Mouse (Mus musculus) intestine, embryonic 14.5 days (tissue): ENCODE data around the gene Rab11fip5. TPM values are rescaled to one million over a fixed set of nuclear protein-coding genes. Genes with fewer than 3 reads are reported as not detected.

Experiments
- ATAC-seq: fragments of 200-750 bp; cut with Nextera tagmentation; replicated peaks from 2 replicates; pipeline ENCODE4 v1.8.0; 2017; ENCODE audit warnings: low read depth, moderate number of reproducible peaks, moderate TSS enrichment, moderate library complexity; ENCODE audit not compliant: low FRiP score, low TSS enrichment
- DNase-seq: peaks from one replicate; pipeline ENCODE4 v3.0.0-alpha.2; 2018; ENCODE audit warnings: low spot score
- H3K27ac ChIP-seq: fragments of 300-500 bp; sonication (generic); 2 replicates; pipeline ENCODE4 v1.5.1; 2014; ENCODE audit warnings: low read depth, mild to moderate bottlenecking, control low read depth
- H3K27me3 ChIP-seq: fragments of 300-500 bp; sonication (generic); replicated peaks from 2 replicates; pipeline ENCODE4 v1.6.1; 2014; ENCODE audit warnings: low read length, control low read depth; ENCODE audit not compliant: control insufficient read depth, insufficient read depth
- H3K36me3 ChIP-seq: fragments of 300-500 bp; sonication (generic); 2 replicates; pipeline ENCODE4 v1.6.1; 2014; ENCODE audit warnings: low read length, control low read depth; ENCODE audit not compliant: control insufficient read depth, insufficient read depth
- H3K4me1 ChIP-seq: fragments of 300-500 bp; sonication (generic); replicated peaks from 2 replicates; pipeline ENCODE4 v1.6.1; 2014; ENCODE audit warnings: low read length, control low read depth, mixed read lengths; ENCODE audit not compliant: control insufficient read depth, insufficient read depth
- H3K4me2 ChIP-seq: fragments of 300-500 bp; sonication (generic); 2 replicates; pipeline ENCODE4 v1.6.1; 2014; ENCODE audit warnings: low read length
- H3K4me3 ChIP-seq: fragments of 300-500 bp; sonication (generic); 2 replicates; pipeline ENCODE4 v1.5.1; 2014; ENCODE audit warnings: low read depth, low read length, control low read depth, mixed read lengths
- H3K9ac ChIP-seq: fragments of 300-500 bp; sonication (generic); 2 replicates; pipeline ENCODE4 v1.6.1; 2014; ENCODE audit warnings: mild to moderate bottlenecking, low read length
- H3K9me3 ChIP-seq: fragments of 300-500 bp; sonication (generic); 2 replicates; pipeline ENCODE4 v1.6.1; 2016; ENCODE audit warnings: low read length, control low read depth; ENCODE audit not compliant: control insufficient read depth
- WGBS: fragments of 180-500 bp; shearing (Covaris S2); extraction: QIAGEN DNeasy Blood & Tissue Kit; methylation state at CpG from one replicate; pipeline ENCODE4 v1.1.7; 2014; 5-methylcytosine and 5-hydroxymethylcytosine counted together
- polyA plus RNA-seq: library from polyadenylated mRNA; unstranded; fragments of >200 nt; fragmentation: Nextera tagmentation; extraction: Ambion mirVana; gene quantifications from 2 replicates; pipeline ENCODE4 v1.2.1, GENCODE M21; 2014

Gene Rab11fip5
- polyA plus RNA-seq, 1 experiment from 2014 or later, result 8.0 TPM

GRCm38 (mm10) chr6:85380201-85380900, 5.9 kb upstream of the Rab11fip5 start:
- Histone ChIP-seq H3K4me2 (peak overlapping the region; percentile 36), H3K9ac (no peak overlapping the region), H3K4me1 (no peaks in the 10 kb centered on the region; the same call in 1 of the 2 replicates), H3K27ac (no peak overlapping the region), H3K9me3 (no peaks in the 10 kb centered on the region), H3K4me3 (no peak overlapping the region), H3K27me3 (no peaks in the 10 kb centered on the region), H3K36me3 (no peaks in the 10 kb centered on the region)
- WGBS, result 25% methylated on average over 10 of the region's 10 CpGs
- peak; percentile 81 for ATAC-seq
- DNase-seq, result peak; percentile 88

DNA sequence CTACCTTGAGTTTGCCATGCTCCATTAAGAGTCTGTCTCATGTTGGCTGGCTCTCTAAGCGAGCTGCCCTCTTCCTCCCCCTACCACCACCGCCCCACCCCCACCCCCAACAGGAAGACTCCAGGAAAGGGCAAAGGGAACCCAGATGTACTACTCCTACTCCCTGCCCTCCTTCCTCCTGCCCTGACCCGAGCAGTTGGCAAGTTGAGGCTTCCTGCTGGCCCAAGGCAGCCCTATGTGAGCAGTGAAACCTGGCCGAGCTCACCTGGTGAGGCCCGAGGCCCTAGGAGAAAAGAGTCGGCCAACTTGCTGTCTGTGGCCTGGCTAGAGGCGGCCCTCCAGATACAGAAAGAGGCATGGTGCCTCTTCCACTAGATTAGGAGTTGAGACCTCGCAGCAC, 4.2 kb upstream of the Rab11fip5 start:
- WGBS, result 50% methylated on average over 8 of the region's 8 CpGs
- Histone ChIP-seq H3K27me3 (no peaks in the 10 kb centered on the region), H3K9me3 (no peaks in the 10 kb centered on the region), H3K4me1 (peaks cover 3% of the 10 kb centered on the region), H3K9ac (no peak overlapping the region), H3K4me2 (no peak overlapping the region), H3K36me3 (no peaks in the 10 kb centered on the region), H3K4me3 (no peak overlapping the region), H3K27ac (no peak overlapping the region)
- ATAC-seq (no peak), DNase-seq (no peak)

DNA sequence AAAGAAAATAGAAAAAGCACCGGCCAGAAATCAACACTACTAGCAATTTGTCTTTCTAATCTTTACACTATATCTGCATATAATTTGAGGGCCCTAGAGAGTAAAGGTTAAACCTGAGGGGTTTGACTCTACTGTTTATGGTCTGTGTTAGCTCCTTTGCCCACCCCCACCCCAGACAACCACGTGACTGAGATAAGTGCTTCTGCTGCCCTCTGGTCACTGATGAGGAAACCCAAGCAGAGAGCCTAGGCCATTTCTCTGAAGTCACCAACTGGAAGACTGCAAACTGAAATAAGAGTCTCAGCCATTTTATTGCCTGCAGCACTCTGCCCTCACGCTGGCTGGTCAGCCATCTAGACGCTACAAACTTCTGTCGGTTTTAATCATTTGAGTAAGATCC, 3.4 kb upstream of the Rab11fip5 start:
- H3K27me3 ChIP-seq, result no peaks in the 10 kb centered on the region
- no peak overlapping the region for H3K27ac ChIP-seq
- H3K36me3 ChIP-seq, result no peaks in the 10 kb centered on the region
- no peak overlapping the region for H3K9ac ChIP-seq
- H3K4me2 ChIP-seq, result no peak overlapping the region
- peaks cover 8% of the 10 kb centered on the region for H3K4me1 ChIP-seq
- H3K9me3 ChIP-seq, result no peaks in the 10 kb centered on the region
- no peak overlapping the region for H3K4me3 ChIP-seq
- no peak for ATAC-seq
- WGBS, result 39% methylated on average over 5 of the region's 5 CpGs
- DNase-seq, result no peak

DNA sequence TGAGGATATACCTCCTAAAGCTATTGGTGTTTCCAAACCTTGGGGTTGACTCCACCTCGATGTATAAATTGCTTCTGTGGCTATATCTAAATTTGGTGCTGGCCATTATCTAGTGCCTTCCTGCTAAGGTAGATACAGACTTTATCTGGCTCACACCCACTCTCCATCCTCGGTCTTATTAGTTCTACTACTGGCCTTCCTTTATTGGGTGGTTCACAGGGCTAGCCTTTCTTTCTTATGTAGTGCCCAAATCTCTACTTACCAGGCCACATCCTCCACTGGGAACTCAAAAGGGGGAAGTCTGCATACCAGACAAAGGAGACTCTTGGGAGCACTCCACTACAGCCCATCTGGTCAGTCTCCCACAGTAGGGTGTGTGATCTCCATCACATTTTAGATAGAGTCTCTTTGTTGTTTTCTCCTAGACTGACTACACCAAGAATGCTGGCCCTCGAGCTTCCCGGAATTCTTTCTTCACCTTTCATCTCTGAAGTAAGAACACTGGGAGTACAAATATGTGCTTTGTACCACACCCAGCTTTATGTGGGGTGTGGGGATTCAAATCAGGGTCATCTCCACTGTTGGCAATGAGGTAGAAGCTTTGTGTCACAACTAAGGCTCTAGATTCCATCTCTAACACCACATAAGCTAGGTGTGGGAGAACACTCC, 2.8 kb upstream of the Rab11fip5 start:
- H3K27me3 ChIP-seq, result no peaks in the 10 kb centered on the region
- 67% methylated on average over 4 of the region's 4 CpGs for WGBS
- no peak overlapping the region for H3K9ac ChIP-seq
- no peak overlapping the region for H3K4me2 ChIP-seq
- peaks cover 8% of the 10 kb centered on the region for H3K4me1 ChIP-seq
- H3K36me3 ChIP-seq, result no peaks in the 10 kb centered on the region
- DNase-seq (no peak), ATAC-seq (no peak)
- no peak overlapping the region for H3K4me3 ChIP-seq
- no peaks in the 10 kb centered on the region for H3K9me3 ChIP-seq
- no peak overlapping the region for H3K27ac ChIP-seq

DNA sequence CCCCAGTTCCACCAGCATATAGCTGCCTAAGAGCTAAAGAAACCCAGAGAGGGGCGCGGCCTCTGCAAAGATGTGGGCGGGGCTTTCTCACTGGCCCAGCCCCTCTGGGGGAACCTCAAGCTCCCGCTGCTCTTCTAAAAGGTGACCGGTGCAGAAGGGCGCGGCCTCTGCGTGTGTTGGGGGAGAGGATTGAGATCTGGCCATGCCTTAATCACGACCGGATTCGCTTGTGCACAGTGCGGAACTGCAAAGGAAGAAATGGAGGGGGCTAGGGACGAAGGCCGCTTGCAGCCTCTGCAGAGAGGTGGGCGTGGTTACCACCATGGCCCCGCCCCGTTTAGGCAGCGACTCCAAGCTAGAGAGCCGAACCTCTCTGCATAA, 290 bp upstream of the Rab11fip5 start:
- peak overlapping the region; percentile 58 for H3K4me3 ChIP-seq
- H3K27me3 ChIP-seq, result no peaks in the 10 kb centered on the region
- H3K9me3 ChIP-seq, result no peaks in the 10 kb centered on the region
- H3K9ac ChIP-seq, result peak overlapping the region; percentile 34; the same call in 1 of the 2 replicates
- ATAC-seq, result peak; percentile 98
- H3K4me1 ChIP-seq, result peaks cover 11% of the 10 kb centered on the region
- H3K27ac ChIP-seq, result 0 out of 2 replicates have a peak overlapping the region, but pooled peaks have one; percentile 51
- WGBS, result under 1% methylated on average over 19 of the region's 19 CpGs
- peak; percentile 99 for DNase-seq
- H3K36me3 ChIP-seq, result peaks cover 5% of the 10 kb centered on the region; the same call in 1 of the 2 replicates
- H3K4me2 ChIP-seq, result peak overlapping the region; percentile 58

DNA sequence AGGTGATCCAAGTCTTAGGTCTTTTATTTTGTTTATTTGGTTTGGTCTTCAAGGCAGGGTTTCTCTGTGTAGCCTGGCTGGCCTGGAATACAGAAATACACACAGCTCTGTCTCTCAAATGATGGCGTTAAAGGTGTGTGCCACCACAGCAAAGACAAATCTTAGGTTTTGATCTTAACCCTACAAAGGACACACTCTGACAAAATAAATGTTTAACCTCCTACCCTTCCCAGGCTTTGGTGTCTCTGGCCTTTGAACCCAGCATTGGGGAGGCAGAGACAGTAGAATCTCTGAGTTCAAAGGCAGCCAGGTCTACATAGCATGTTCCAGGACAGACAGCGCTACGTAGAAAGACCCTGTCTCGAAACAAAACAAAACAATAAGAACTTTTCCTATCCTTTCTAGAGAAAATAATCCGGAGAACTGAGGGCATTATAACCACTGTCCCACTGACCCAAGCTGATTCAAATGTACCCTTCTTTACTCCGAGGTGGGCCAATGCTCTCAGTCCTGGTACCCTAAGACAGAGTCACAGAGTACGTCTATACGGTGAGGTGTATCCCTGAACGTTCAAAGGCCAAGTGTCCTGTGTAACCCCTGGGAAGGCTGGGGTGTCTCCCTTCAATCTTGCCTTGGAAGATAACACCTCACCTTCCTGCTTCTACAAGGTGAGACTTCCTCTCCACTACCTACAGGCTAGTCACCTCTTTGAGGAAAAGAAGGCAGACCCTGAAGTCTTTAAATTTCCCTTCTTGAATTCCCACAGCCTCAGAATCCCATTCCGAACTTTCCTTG, 1.2 kb downstream of the Rab11fip5 start:
- DNase-seq (no peak), ATAC-seq (no peak)
- Histone ChIP-seq H3K9ac (peak overlapping the region; percentile 58), H3K4me3 (peak overlapping the region; percentile 58), H3K27me3 (no peaks in the 10 kb centered on the region), H3K9me3 (no peaks in the 10 kb centered on the region), H3K4me1 (peaks cover 11% of the 10 kb centered on the region), H3K4me2 (peak overlapping the region; percentile 58), H3K27ac (no peak overlapping the region), H3K36me3 (peaks cover 5% of the 10 kb centered on the region; the same call in 1 of the 2 replicates)
- 87% methylated on average over 10 of the region's 10 CpGs for whole genome bisulfite sequencing

- Histone ChIP-seq H3K4me1 (peaks cover 11% of the 10 kb centered on the region), H3K27me3 (no peaks in the 10 kb centered on the region), H3K4me2 (no peak overlapping the region; the same call in 1 of the 2 replicates), H3K4me3 (no peak overlapping the region), H3K36me3 (peaks cover 5% of the 10 kb centered on the region; the same call in 1 of the 2 replicates), H3K9me3 (no peaks in the 10 kb centered on the region), H3K9ac (no peak overlapping the region), H3K27ac (no peak overlapping the region)
- DNase-seq (no peak), ATAC-seq (no peak)
- WGBS, result 85% methylated on average over 2 of the region's 2 CpGs
Measured at GRCm38 (mm10) chr6:85372496-85372895, 1.9 kb downstream of the Rab11fip5 start.

DNA sequence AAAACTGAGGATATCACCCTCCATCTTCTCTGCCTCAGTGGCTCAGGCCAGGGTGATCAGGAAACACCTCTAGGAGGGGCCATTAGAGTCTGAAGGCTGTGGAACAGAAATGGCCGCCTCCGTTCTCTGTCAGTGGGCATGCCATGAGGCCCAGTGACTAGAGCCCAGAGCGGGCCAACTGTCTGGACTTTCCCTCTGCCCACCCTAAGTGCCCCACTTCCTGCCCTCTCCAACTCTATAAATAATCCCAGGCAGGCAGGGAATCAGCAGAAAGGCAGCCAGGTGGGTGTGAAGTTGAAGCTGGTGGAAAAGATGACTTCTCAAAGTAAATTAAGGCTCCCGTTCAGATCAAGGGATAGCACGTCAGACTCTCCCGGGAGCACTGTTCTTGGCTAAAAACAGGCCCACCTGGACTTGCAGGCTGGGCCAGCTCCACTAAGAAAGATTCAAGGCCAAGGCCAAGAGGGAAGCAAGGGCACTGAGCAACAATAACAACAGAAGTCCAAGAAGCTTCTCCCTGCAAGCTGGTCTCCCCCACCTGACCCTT, 2.5 kb downstream of the Rab11fip5 start:
- WGBS, result 79% methylated on average over 6 of the region's 6 CpGs
- ATAC-seq, result no peak
- Histone ChIP-seq H3K4me2 (no peak overlapping the region), H3K9me3 (no peaks in the 10 kb centered on the region), H3K27ac (no peak overlapping the region), H3K36me3 (peaks cover 5% of the 10 kb centered on the region; the same call in 1 of the 2 replicates), H3K27me3 (no peaks in the 10 kb centered on the region), H3K4me3 (no peak overlapping the region), H3K4me1 (peaks cover 14% of the 10 kb centered on the region), H3K9ac (no peak overlapping the region)
- DNase-seq, result no peak
